Mouse (Mus musculus): Measurements from ENCODE around the gene 4930518I15Rik. TPM values are rescaled to one million over a fixed set of nuclear protein-coding genes. Genes with fewer than 3 reads are reported as not detected.
"Not testable (repeated sequence)": the region's sequence is repeated elsewhere in the genome, so short reads cannot be mapped to it uniquely, and the experiment has no call there.

Gene 4930518I15Rik
- 8.3 and 10.4 TPM in 2 replicates for polyA plus RNA-seq (2015; fragmentation: Nextera tagmentation; extraction: Ambion mirVana)

DNA sequence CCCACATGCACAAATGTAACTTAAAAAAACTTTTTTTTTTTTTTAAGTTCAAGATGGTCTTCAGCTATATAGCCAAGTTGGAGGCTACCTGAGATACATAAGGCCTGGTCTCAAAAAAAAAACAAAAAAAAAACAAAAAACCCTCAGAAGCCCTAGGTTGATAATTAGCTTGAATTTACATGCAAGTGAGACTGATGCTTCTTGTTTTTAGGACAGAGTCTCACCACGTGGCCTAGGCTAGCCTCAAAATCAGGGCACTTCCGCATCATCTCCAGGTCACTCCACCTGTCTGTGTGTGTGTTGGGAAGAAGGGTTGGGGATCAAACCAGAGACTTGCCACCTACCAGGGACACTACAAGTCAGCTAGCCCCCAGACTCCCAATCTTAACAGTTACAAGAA, at the start of gene 4930518I15Rik:
TSS of gene 4930518I15Rik (minus strand) at position 112 of the 400 bp plus-strand sequence.
- Histone ChIP-seq H3K9ac (no peak within 1 kb of the TSS), H3K36me3 (peaks cover 23% of the 10 kb centered on the region), H3K27me3 (no peaks in the 10 kb centered on the region), H3K27ac (replicated peaks) (no peak within 1 kb of the TSS), H3K4me1 (replicated peaks) (peaks cover 22% of the 10 kb centered on the region), H3K4me3 (no peak within 1 kb of the TSS), H3K4me2 (no peak within 1 kb of the TSS), H3K9me3 (no peaks in the 10 kb centered on the region)
- no peak for ATAC-seq (ENCODE audit: low read depth)
- 88% methylated on average over 2 of the region's 2 CpGs for WGBS

DNA sequence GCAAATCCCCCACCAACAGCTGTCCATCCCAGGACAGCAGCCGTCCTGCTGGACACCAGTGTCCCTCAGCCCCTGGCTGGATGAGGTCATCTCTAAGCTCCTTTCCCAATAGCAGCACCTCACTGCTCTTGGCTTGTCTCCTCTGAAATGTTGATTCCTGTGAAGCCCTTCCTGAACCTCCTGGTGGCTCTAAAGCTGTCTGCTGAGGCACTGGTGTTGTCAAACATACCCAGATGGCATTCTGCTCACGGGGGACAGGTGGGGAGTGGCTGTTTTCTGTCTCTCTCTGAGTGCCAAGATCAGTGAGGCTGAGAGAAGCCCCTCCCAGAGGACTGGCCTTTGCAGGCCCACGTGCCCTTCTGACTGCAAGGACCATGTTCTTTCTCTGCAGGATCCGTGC, 48.2 kb upstream of the 4930518I15Rik start:
- H3K4me2 ChIP-seq, result not testable (repeated sequence)
- WGBS, result 30% methylated on average over 4 of the region's 4 CpGs

DNA sequence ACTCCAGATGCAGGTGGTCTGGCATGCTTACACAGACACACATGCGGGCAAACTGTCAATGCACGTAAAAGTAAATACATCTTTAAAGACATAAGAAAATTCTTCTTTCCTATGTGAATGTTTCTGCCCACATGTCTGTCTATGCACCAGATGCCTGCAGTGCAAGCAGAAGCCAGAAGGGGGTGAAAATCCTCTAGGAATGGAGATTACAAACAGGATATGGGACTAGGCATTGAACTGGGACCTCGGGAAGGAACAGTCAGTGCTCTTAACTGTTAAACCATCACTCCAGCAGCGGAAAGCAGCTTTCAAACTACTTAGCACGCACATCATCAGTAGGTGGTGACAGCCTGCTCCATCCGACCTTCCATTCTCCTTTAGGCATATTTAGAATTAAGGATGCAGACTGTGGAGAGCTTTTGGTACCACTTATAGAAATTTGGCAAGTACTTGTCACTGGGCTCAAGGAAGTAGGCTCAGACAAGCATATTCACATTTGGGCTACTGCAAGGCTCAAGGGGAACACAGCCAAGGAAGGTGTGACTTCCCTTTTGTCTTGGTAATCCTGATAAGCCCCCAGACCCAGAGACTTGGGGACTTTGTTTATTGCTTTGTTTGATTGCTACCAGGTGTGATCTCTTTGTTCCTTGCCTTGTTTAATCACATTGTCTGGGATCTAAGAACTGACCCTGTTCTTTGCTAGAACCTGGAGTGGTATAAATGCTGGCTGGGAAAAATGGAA, 47.4 kb upstream of the 4930518I15Rik start:
- no peak overlapping the region for H3K9ac ChIP-seq
- H3K4me1 ChIP-seq (replicated peaks), result no peaks in the 10 kb centered on the region
- H3K4me2 ChIP-seq, result no peak overlapping the region
- ATAC-seq (ENCODE audit: low read depth), result no peak
- WGBS, result 24% methylated on average over 6 of the region's 6 CpGs
- no peak overlapping the region for H3K27ac ChIP-seq (replicated peaks)
- no peaks in the 10 kb centered on the region for H3K36me3 ChIP-seq
- H3K9me3 ChIP-seq, result no peaks in the 10 kb centered on the region
- H3K4me3 ChIP-seq, result no peak overlapping the region
- H3K27me3 ChIP-seq, result no peaks in the 10 kb centered on the region

More for the DNA sequence above, 48.2 kb upstream of the 4930518I15Rik start:
- H3K4me3 ChIP-seq; H3K27ac ChIP-seq (replicated peaks); H3K36me3 ChIP-seq; H3K4me1 ChIP-seq (replicated peaks); H3K9ac ChIP-seq; H3K9me3 ChIP-seq; H3K27me3 ChIP-seq; ATAC-seq (ENCODE audit: low read depth): not testable (repeated sequence)

DNA sequence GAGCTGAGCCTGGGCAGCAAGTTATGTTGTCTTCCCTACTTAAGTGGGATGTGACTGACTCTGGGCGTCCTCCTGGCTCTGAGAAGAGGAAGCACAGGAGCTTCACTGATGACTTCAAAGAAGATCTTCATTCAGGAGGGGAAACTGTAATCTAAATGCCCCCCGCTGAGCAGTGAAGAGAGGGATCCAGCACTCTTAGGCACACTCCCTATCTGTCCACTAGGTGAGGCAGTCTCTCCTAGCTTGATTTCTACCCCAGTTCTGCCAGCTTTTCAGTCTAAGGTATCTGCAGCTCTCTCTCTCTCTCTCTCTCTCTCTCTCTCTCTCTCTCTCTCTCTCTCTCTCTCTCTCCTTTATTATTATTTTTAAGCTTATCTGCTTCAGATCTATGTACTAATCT, 45.6 kb upstream of the 4930518I15Rik start:
- no peak overlapping the region for H3K27ac ChIP-seq (replicated peaks)
- no peaks in the 10 kb centered on the region for H3K36me3 ChIP-seq
- H3K4me2 ChIP-seq, result no peak overlapping the region
- H3K4me3 ChIP-seq, result no peak overlapping the region
- no peak for ATAC-seq (ENCODE audit: low read depth)
- no peaks in the 10 kb centered on the region for H3K4me1 ChIP-seq (replicated peaks)
- H3K9me3 ChIP-seq, result no peaks in the 10 kb centered on the region
- H3K9ac ChIP-seq, result no peak overlapping the region
- no peaks in the 10 kb centered on the region for H3K27me3 ChIP-seq
- WGBS, result 35% methylated on average over 2 of the region's 2 CpGs

DNA sequence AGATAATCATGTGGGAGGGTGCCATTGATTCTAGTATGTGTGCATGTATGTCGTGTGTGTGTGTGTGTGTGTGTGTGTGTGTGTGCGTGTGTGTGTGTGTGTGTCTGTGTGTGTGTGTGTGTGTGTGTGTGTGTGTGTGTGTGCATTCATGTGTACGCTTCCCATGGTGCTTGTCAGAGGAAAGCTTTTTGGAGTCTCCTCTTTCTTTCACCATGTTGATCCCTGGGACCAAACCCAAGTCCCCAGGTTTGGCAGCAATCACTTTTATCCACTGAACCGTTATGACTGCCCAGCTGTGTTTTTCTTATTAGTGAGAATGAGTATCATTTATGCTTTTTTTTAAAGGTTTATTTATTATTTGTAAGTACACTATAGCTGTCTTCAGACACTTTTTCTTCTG, 44.7 kb upstream of the 4930518I15Rik start:
- ATAC-seq (ENCODE audit: low read depth), result not testable (repeated sequence)
- WGBS, result 89% methylated on average over 4 of the region's 4 CpGs

DNA sequence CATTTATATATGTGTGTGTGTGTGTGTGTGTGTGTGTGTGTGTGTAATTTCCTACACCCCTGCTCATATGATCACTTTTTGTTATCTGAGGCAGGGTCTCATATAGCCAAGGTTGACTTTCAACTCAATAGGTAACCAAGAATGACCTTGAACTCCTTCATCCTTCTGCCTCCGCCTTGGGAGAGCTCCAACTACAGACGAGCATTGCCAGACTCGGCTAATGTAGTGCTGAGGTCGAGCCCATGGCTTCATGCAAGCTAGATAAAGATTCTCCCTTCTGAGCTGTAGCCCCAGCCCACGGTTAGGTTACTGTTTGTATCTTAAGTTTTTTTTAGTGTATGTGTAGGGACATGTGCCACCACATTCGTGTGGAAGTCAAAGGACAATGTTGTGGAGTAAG, 44.1 kb upstream of the 4930518I15Rik start:
- 80% methylated on average over 6 of the region's 6 CpGs for WGBS
- Histone ChIP-seq H3K36me3 (no peaks in the 10 kb centered on the region), H3K9ac (no peak overlapping the region), H3K4me2 (no peak overlapping the region), H3K4me3 (no peak overlapping the region), H3K27me3 (no peaks in the 10 kb centered on the region), H3K9me3 (no peaks in the 10 kb centered on the region), H3K4me1 (replicated peaks) (no peaks in the 10 kb centered on the region), H3K27ac (replicated peaks) (no peak overlapping the region)
- ATAC-seq (ENCODE audit: low read depth), result no peak

More for the DNA sequence above, 44.7 kb upstream of the 4930518I15Rik start:
- not testable (repeated sequence) for H3K27ac ChIP-seq (replicated peaks); H3K9ac ChIP-seq; H3K4me1 ChIP-seq (replicated peaks); H3K27me3 ChIP-seq; H3K4me3 ChIP-seq; H3K36me3 ChIP-seq; H3K4me2 ChIP-seq; H3K9me3 ChIP-seq

DNA sequence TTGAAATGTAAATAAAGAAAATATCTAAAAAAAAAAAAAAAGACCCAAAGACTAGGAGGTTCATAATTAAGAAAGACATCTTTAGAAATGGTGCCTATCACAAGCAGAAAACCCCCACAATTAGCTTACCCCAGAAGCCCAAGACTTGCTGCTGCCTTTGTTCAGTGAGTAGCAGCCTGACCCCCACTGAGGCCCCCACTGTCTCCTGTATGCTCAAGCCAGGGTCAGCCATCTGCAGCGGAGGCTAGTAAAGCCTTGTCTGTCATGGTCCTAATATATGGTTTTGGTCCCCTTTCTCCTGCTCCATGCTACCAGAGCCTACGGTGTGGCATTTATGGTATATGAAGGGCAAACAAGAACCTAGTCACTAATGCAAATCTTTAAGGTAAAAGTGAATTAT, 43.6 kb upstream of the 4930518I15Rik start:
- Histone ChIP-seq H3K4me2 (no peak overlapping the region), H3K9me3 (no peaks in the 10 kb centered on the region), H3K4me3 (no peak overlapping the region), H3K4me1 (replicated peaks) (no peaks in the 10 kb centered on the region), H3K27me3 (no peaks in the 10 kb centered on the region), H3K36me3 (no peaks in the 10 kb centered on the region), H3K27ac (replicated peaks) (no peak overlapping the region), H3K9ac (no peak overlapping the region)
- ATAC-seq (ENCODE audit: low read depth), result no peak
- WGBS, result 56% methylated on average over 2 of the region's 2 CpGs

DNA sequence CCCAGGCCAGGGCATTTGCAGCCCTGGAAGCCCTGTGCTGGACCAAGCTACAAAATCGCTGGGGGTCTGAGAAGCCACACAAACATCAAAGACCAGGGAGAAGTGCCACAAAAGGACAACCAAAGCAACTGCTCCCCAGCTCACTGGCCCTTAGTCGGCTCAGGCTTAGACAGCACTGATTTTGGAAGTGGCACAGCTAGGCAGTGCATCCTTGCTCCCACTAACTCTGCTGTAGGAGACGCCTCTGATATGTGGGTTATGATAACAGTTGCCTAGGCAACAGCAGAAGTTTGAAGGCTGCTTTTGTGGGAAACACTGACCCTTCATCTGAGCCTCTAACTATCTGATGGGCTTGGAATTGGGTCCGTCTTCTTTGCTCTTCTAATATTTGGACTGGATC, 41.4 kb upstream of the 4930518I15Rik start:
- Histone ChIP-seq H3K9me3 (no peaks in the 10 kb centered on the region), H3K4me2 (no peak overlapping the region), H3K27ac (replicated peaks) (no peak overlapping the region), H3K4me3 (no peak overlapping the region), H3K27me3 (no peaks in the 10 kb centered on the region), H3K36me3 (no peaks in the 10 kb centered on the region), H3K4me1 (replicated peaks) (no peaks in the 10 kb centered on the region), H3K9ac (no peak overlapping the region)
- no peak for ATAC-seq (ENCODE audit: low read depth)
- 79% methylated on average over 4 of the region's 4 CpGs for WGBS

DNA sequence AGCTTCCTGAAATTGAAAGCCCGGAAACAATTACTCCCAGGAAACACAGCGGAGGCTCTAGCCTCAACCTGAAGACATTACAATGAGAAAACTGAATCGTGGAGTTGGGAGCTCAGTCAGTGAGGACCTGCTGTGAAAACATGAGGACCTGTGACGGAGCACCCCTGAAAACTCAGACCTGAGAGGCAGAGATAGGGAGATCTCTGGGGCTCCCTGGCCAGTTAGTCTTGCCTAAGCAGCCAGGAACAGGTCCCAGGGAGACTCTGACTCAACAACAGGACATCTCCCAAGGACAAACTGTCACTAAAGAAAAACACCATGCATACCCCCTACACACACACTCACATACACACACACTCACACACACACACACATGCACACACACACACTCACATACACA, 40.6 kb upstream of the 4930518I15Rik start:
- no peaks in the 10 kb centered on the region for H3K4me1 ChIP-seq (replicated peaks)
- H3K36me3 ChIP-seq, result no peaks in the 10 kb centered on the region
- no peak overlapping the region for H3K4me3 ChIP-seq
- ATAC-seq (ENCODE audit: low read depth), result no peak
- H3K27ac ChIP-seq (replicated peaks), result no peak overlapping the region
- H3K9ac ChIP-seq, result no peak overlapping the region
- 71% methylated on average over 4 of the region's 4 CpGs for WGBS
- no peak overlapping the region for H3K4me2 ChIP-seq
- no peaks in the 10 kb centered on the region for H3K27me3 ChIP-seq
- H3K9me3 ChIP-seq, result no peaks in the 10 kb centered on the region

DNA sequence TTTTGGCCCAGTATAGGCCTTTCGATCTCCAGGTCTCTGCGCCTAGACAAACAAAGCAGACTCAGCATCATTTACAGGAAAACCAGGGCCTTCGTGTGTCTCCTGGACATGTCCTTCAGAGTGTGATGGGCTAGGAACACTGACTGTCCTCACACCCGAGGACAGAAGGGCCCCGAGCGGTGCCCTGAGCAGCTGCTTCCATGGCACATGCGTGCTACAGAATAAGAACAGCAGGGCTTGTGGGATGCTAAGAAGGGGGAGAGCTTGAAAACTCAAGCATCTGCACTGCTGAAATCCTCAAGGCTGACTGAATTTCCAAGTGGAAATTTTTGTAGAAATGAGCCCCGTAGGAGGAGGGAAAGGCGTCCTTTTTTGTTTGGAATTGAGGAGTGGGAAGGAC, 39.3 kb upstream of the 4930518I15Rik start:
- no peak overlapping the region for H3K9ac ChIP-seq
- no peaks in the 10 kb centered on the region for H3K27me3 ChIP-seq
- no peak overlapping the region for H3K4me3 ChIP-seq
- no peak for ATAC-seq (ENCODE audit: low read depth)
- H3K27ac ChIP-seq (replicated peaks), result no peak overlapping the region
- H3K4me2 ChIP-seq, result no peak overlapping the region
- peaks cover 9% of the 10 kb centered on the region for H3K4me1 ChIP-seq (replicated peaks)
- H3K9me3 ChIP-seq, result no peaks in the 10 kb centered on the region
- no peaks in the 10 kb centered on the region for H3K36me3 ChIP-seq
- 87% methylated on average over 9 of the region's 9 CpGs for WGBS

DNA sequence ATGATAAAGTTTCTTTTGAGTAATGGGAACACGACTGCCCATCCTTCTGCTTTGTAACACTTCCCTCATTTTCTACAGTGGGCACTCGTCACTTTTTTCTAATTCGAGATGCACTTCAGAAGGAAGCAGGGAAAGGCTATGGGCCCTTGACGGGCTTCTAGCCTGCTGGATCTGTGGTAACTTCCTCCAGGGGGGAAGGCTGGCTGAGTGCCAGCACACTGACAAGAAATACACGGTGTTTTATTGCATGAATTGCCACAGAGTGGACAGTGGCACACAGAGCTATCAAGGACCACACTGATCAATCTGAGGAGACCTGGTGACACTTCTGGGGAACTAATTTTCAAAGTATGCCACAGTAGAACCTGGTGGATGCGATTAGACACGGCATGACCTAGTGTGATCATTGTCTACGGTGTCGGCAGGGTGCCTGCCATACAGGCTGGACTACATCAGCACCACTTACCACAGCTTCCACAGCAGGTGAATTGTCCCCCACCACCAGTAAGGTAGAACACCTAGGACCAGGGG, 38.7 kb upstream of the 4930518I15Rik start:
- no peak for ATAC-seq (ENCODE audit: low read depth)
- H3K36me3 ChIP-seq, result no peaks in the 10 kb centered on the region
- H3K9me3 ChIP-seq, result no peaks in the 10 kb centered on the region
- no peaks in the 10 kb centered on the region for H3K27me3 ChIP-seq
- no peak overlapping the region for H3K4me2 ChIP-seq
- 75% methylated on average over 9 of the region's 9 CpGs for WGBS
- no peak overlapping the region for H3K9ac ChIP-seq
- H3K4me3 ChIP-seq, result no peak overlapping the region
- H3K27ac ChIP-seq (replicated peaks), result no peak overlapping the region
- peaks cover 13% of the 10 kb centered on the region for H3K4me1 ChIP-seq (replicated peaks)

DNA sequence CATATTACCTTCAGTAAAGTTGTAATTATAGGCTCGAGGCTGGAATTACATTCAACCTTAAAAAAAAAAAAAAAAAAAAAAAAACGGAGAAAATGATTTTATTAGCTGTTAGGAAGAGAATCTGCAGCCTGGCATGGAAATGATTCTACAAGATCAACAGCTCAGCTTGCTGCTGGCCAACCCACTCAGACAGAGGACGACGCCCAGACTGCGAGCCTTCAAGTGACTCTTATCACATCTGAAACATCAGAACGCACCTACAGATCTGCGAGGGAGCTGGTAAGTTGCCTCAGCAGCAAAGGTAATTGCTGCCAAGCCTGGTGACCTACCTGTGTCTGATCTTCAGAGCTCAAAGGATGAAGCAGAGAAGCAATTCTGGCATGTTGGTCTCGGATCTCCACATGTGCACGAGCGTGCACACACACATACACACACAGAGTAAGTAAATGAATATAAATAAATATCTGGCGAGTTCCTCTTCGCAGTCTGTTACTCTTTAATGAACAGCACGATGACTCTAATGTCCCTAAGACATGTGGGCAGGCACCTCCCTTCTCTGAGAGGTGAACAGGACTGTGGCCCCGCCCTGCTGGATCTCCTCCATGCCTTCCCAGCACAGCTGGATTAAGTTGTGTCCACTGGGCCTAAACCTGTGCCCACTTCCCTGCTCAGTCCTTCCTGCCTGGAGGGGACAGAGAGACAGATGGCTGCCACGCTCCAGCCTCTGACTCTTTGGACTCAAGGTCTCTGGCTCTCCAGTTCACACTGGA, 36.9 kb upstream of the 4930518I15Rik start:
- H3K4me3 ChIP-seq, result no peak overlapping the region
- H3K36me3 ChIP-seq, result no peaks in the 10 kb centered on the region
- ATAC-seq (ENCODE audit: low read depth), result no peak
- 84% methylated on average over 15 of the region's 15 CpGs for WGBS
- H3K4me1 ChIP-seq (replicated peaks), result peaks cover 13% of the 10 kb centered on the region
- no peak overlapping the region for H3K4me2 ChIP-seq
- no peak overlapping the region for H3K9ac ChIP-seq
- H3K9me3 ChIP-seq, result no peaks in the 10 kb centered on the region
- no peak overlapping the region for H3K27ac ChIP-seq (replicated peaks)
- no peaks in the 10 kb centered on the region for H3K27me3 ChIP-seq
